Mouse (Mus musculus): ENCODE measurements around the gene Lgi2. TPM values are rescaled to one million over a fixed set of nuclear protein-coding genes. Genes with fewer than 3 reads are reported as not detected.

Lgi2 gene
- polyA plus RNA-seq (2014; fragmentation: Nextera tagmentation; extraction: Ambion mirVana) = 1.4 and 1.7 TPM in 2 replicates

DNA sequence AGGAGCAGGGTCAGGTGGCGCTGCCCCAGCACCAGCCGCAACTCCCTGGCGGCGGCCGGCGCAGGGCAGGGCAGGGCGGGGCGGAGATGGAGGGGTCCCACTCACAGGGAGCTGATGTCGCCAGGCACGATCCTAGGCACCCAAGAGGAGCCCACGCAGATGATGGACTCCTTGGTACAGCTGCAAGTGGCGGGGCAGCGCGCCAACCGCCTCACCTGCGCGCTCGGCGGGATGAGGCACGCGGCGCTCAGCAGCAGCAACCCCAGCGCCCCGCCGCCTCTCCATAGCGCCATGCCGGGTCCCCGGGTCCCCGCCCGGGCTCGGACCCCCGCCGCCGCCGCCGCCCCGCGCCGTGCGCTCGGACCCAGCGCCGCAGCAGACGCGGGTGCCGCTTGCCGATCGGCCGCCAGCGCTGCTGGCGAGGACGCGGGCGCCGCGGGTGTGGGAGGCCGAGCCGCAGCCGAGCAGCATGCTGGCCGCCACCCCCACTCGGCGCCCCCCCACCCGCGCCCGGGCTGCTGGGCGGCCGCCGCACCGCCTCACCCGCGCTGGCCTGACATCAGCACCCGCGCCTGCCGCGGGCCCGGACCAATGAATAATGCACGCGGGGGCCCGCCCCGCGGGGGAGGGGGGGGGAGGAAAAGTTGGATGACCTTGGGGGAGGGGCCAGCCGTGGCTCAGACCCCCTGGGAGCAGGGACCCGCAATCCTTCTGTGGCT lies at the start of gene Lgi2:
Gene Lgi2, minus strand, starts transcription at position 650 of the 719 bp plus-strand sequence.
- peak within 1 kb of the TSS; percentile 62 for H3K4me3 ChIP-seq (ENCODE audit: low read depth, low read length)
- H3K4me1 ChIP-seq (ENCODE audit: control insufficient read depth, insufficient read depth, low read length) = 0 out of 2 replicates have a peak, but pooled peaks cover 3% of the 10 kb centered on the region
- H3K27ac ChIP-seq (ENCODE audit: low read depth, low read length) = no peak within 1 kb of the TSS
- peak within 1 kb of the TSS; percentile 71 for H3K9ac ChIP-seq (ENCODE audit: low read length)
- no peaks in the 10 kb centered on the region for H3K27me3 ChIP-seq (replicated peaks; ENCODE audit: control insufficient read depth, insufficient read depth, low read length)
- H3K9me3 ChIP-seq (replicated peaks; ENCODE audit: control insufficient read depth, low read length) = peaks cover 7% of the 10 kb centered on the region; the same call in 1 of the 2 replicates
- peak within 1 kb of the TSS; percentile 92 for H3K4me2 ChIP-seq (ENCODE audit: low read length)
- 1% methylated on average over 40 of the region's 83 CpGs for WGBS
- DNase-seq (ENCODE audit: low spot score) = peak; percentile 59
- ATAC-seq = peak; percentile 88
- no peaks in the 10 kb centered on the region for H3K36me3 ChIP-seq (ENCODE audit: control insufficient read depth, insufficient read depth, low read length)

DNA sequence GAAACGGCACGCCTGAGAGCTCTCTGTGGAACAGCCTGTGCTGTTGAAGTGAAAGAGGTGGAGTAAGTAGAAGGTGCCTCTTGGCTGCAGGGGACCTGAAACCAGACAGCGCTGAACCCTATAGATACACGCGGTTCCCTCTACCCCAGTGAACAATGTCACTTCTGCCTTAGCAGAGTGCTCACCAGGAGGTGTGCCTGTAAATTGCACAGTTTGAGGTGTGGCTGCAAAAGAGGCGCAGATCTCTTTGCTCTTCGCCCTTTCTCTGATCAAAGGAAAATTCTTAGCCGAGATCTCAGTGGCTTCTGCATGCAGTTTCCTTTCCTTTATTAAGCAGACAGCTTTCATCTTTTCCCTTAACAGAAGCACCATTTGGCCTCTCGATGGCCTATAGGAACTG lies 49.2 kb upstream of the Lgi2 start:
- Histone ChIP-seq H3K4me2 (ENCODE audit: low read length) (no peak overlapping the region), H3K36me3 (ENCODE audit: control insufficient read depth, insufficient read depth, low read length) (no peaks in the 10 kb centered on the region), H3K4me1 (ENCODE audit: control insufficient read depth, insufficient read depth, low read length) (peaks cover 12% of the 10 kb centered on the region), H3K9ac (ENCODE audit: low read length) (no peak overlapping the region), H3K27ac (ENCODE audit: low read depth, low read length) (no peak overlapping the region), H3K4me3 (ENCODE audit: low read depth, low read length) (no peak overlapping the region), H3K27me3 (replicated peaks; ENCODE audit: control insufficient read depth, insufficient read depth, low read length) (no peaks in the 10 kb centered on the region), H3K9me3 (replicated peaks; ENCODE audit: control insufficient read depth, low read length) (no peaks in the 10 kb centered on the region)
- ATAC-seq (no peak), DNase-seq (ENCODE audit: low spot score) (peak; percentile 22)
- WGBS = 67% methylated on average over 9 of the region's 9 CpGs

DNA sequence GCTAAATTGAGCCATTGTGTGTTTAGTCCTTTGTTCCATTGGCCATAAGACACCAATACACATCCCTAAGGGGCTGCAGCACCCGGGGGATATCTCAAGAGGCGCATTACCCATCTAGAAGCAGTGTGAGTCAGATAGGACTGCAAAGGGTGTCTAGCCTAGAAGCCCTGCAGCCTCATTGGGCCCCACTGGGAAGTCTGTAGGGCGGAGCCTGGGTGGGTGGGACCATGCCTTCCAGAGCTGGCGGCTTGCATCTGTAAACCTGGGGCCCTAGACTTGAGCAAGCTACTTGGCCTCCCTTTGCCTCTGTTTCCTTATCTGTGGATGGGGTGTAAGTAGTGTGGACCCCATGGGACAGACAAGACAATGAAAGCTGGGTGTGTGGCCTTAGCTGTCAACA lies 48.4 kb upstream of the Lgi2 start:
- H3K4me1 ChIP-seq (ENCODE audit: control insufficient read depth, insufficient read depth, low read length) = peaks cover 12% of the 10 kb centered on the region
- no peaks in the 10 kb centered on the region for H3K36me3 ChIP-seq (ENCODE audit: control insufficient read depth, insufficient read depth, low read length)
- ATAC-seq = no peak
- 69% methylated on average over 4 of the region's 4 CpGs for WGBS
- H3K27me3 ChIP-seq (replicated peaks; ENCODE audit: control insufficient read depth, insufficient read depth, low read length) = no peaks in the 10 kb centered on the region
- H3K9ac ChIP-seq (ENCODE audit: low read length) = no peak overlapping the region
- DNase-seq (ENCODE audit: low spot score) = no peak
- no peaks in the 10 kb centered on the region for H3K9me3 ChIP-seq (replicated peaks; ENCODE audit: control insufficient read depth, low read length)
- H3K4me3 ChIP-seq (ENCODE audit: low read depth, low read length) = no peak overlapping the region
- no peak overlapping the region for H3K27ac ChIP-seq (ENCODE audit: low read depth, low read length)
- no peak overlapping the region for H3K4me2 ChIP-seq (ENCODE audit: low read length)

DNA sequence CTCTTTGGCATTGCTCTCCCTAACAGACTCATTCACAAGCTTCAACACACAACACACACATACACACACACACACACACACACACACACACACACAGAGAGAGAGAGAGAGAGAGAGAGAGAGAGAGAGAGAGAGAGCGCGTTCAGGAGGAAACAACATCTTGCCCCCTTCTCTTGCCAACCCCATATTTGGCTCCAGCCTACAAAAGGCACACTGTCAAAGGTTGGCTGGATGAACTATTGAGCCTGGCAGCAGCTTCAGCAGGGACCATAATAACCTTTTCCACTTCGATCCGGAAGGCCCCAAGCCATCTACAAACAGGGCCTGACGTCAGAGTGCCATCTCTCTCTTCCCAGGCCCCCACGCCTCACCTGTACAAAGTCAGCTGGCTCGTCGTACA lies 46.5 kb upstream of the Lgi2 start:
- no peaks in the 10 kb centered on the region for H3K9me3 ChIP-seq (replicated peaks; ENCODE audit: control insufficient read depth, low read length)
- no peaks in the 10 kb centered on the region for H3K27me3 ChIP-seq (replicated peaks; ENCODE audit: control insufficient read depth, insufficient read depth, low read length)
- 87% methylated on average over 8 of the region's 8 CpGs for WGBS
- no peak overlapping the region for H3K27ac ChIP-seq (ENCODE audit: low read depth, low read length)
- H3K4me3 ChIP-seq (ENCODE audit: low read depth, low read length) = no peak overlapping the region
- ATAC-seq (no peak), DNase-seq (ENCODE audit: low spot score) (no peak)
- peaks cover 5% of the 10 kb centered on the region for H3K4me1 ChIP-seq (ENCODE audit: control insufficient read depth, insufficient read depth, low read length)
- no peak overlapping the region for H3K4me2 ChIP-seq (ENCODE audit: low read length)
- no peaks in the 10 kb centered on the region for H3K36me3 ChIP-seq (ENCODE audit: control insufficient read depth, insufficient read depth, low read length)
- H3K9ac ChIP-seq (ENCODE audit: low read length) = no peak overlapping the region

DNA sequence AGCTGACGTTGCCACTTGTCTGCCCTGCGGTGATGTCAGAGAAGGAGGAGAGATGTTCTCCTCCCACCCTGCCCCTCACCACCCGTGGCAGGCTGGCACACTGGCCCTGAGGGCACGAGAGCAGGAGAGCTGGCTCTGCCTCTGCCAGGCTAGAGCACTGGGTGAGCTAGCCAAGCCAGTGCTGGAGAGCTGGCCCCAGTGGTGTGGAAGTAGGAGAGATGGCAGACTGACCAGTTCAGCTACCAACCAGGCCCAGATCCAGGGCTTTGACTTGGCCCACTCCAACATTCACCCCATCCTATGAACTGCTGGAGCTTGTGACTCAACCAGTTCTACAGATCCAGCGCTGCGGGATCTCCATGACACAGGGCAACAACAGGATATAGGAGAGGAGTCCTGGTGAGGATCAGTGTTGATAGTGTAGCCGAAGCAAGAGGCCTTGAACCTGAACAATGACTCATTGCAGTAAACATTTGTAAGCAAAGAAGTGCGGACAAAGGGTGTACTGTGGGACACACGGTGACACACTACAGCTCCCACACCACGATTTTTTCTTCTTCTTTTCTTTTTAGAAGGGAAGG lies 45.1 kb upstream of the Lgi2 start:
- DNase-seq (ENCODE audit: low spot score) (no peak), ATAC-seq (no peak)
- WGBS = 69% methylated on average over 10 of the region's 10 CpGs
- Histone ChIP-seq H3K27ac (ENCODE audit: low read depth, low read length) (no peak overlapping the region), H3K4me3 (ENCODE audit: low read depth, low read length) (no peak overlapping the region), H3K27me3 (replicated peaks; ENCODE audit: control insufficient read depth, insufficient read depth, low read length) (no peaks in the 10 kb centered on the region), H3K36me3 (ENCODE audit: control insufficient read depth, insufficient read depth, low read length) (no peaks in the 10 kb centered on the region), H3K9ac (ENCODE audit: low read length) (no peak overlapping the region), H3K4me1 (ENCODE audit: control insufficient read depth, insufficient read depth, low read length) (no peaks in the 10 kb centered on the region), H3K9me3 (replicated peaks; ENCODE audit: control insufficient read depth, low read length) (no peaks in the 10 kb centered on the region), H3K4me2 (ENCODE audit: low read length) (no peak overlapping the region)

DNA sequence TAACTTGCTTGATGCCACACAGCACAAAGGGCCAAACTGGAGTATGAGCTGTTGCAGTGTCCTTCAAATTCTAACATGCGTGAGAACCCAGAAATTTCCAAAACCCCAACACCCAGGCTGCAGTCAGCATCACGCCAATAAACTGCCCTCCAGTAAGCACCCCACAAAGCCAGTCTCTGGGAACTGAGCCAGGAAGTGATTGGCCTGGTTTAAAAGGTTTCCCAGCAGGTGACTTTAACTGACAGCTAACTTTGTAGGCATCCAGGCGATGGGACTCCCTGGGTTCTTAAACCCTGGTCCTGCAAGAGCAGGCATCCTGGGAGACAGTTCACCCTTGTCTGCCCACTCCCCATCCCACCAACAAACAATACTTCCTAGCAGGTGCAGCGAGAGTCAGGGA lies 44.0 kb upstream of the Lgi2 start:
- Histone ChIP-seq H3K36me3 (ENCODE audit: control insufficient read depth, insufficient read depth, low read length) (no peaks in the 10 kb centered on the region), H3K27ac (ENCODE audit: low read depth, low read length) (no peak overlapping the region), H3K9ac (ENCODE audit: low read length) (no peak overlapping the region), H3K9me3 (replicated peaks; ENCODE audit: control insufficient read depth, low read length) (no peaks in the 10 kb centered on the region), H3K4me1 (ENCODE audit: control insufficient read depth, insufficient read depth, low read length) (no peaks in the 10 kb centered on the region), H3K27me3 (replicated peaks; ENCODE audit: control insufficient read depth, insufficient read depth, low read length) (no peaks in the 10 kb centered on the region), H3K4me2 (ENCODE audit: low read length) (no peak overlapping the region), H3K4me3 (ENCODE audit: low read depth, low read length) (no peak overlapping the region)
- 31% methylated on average over 4 of the region's 4 CpGs for WGBS
- ATAC-seq = no peak
- DNase-seq (ENCODE audit: low spot score) = peak; percentile 16

DNA sequence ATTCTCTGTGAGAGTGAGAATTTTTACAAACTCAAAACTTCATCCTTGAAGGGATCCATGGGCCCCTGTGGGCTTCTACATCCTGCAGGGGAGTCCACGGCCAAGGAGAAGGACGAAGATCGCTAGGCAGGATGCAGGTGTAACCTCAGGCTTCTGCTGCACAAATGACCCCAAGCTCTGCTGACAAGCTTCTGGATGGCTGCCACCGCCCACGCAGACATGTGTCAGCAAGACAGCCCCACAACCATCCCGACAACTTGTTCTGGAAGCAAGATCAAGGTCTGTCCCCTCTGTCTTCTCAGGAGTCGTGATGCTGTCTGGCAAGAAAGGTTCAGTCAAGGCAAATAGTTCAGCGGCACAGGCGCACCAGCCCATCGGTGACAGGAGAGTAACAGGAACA lies 43.4 kb upstream of the Lgi2 start:
- no peak overlapping the region for H3K9ac ChIP-seq (ENCODE audit: low read length)
- H3K36me3 ChIP-seq (ENCODE audit: control insufficient read depth, insufficient read depth, low read length) = no peaks in the 10 kb centered on the region
- H3K4me2 ChIP-seq (ENCODE audit: low read length) = no peak overlapping the region
- H3K27ac ChIP-seq (ENCODE audit: low read depth, low read length) = no peak overlapping the region
- whole genome bisulfite sequencing = 84% methylated on average over 10 of the region's 10 CpGs
- no peak for ATAC-seq
- no peak overlapping the region for H3K4me3 ChIP-seq (ENCODE audit: low read depth, low read length)
- H3K9me3 ChIP-seq (replicated peaks; ENCODE audit: control insufficient read depth, low read length) = no peaks in the 10 kb centered on the region
- H3K27me3 ChIP-seq (replicated peaks; ENCODE audit: control insufficient read depth, insufficient read depth, low read length) = no peaks in the 10 kb centered on the region
- DNase-seq (ENCODE audit: low spot score) = no peak
- no peaks in the 10 kb centered on the region for H3K4me1 ChIP-seq (ENCODE audit: control insufficient read depth, insufficient read depth, low read length)

DNA sequence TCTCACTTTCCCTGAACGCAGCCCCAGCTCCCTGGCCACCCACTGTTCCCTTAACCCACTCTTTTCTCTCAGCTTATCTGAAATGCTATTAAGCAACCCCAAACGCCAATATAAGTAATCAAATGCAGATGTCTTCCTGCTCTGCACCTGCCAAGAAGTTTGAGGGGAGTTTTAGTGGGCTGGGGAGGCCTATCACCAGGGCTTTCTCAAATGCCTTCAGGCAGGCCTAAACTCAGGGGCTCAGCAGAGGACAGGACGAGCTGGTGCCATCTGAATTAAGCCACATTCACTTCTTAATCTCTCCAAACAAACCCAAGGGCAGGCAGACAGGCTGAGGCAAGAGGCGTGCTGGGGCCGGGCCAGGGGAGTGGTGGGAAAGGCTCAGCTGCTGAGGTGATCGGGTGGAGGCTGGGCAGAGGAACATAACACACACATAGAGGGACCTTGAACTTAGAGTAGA lies 38.4 kb upstream of the Lgi2 start:
- no peak overlapping the region for H3K4me3 ChIP-seq (ENCODE audit: low read depth, low read length)
- no peak overlapping the region for H3K27ac ChIP-seq (ENCODE audit: low read depth, low read length)
- no peak overlapping the region for H3K4me2 ChIP-seq (ENCODE audit: low read length)
- no peaks in the 10 kb centered on the region for H3K4me1 ChIP-seq (ENCODE audit: control insufficient read depth, insufficient read depth, low read length)
- H3K27me3 ChIP-seq (replicated peaks; ENCODE audit: control insufficient read depth, insufficient read depth, low read length) = no peaks in the 10 kb centered on the region
- no peaks in the 10 kb centered on the region for H3K36me3 ChIP-seq (ENCODE audit: control insufficient read depth, insufficient read depth, low read length)
- WGBS = 49% methylated on average over 6 of the region's 6 CpGs
- DNase-seq (ENCODE audit: low spot score) (no peak), ATAC-seq (no peak)
- no peaks in the 10 kb centered on the region for H3K9me3 ChIP-seq (replicated peaks; ENCODE audit: control insufficient read depth, low read length)
- H3K9ac ChIP-seq (ENCODE audit: low read length) = no peak overlapping the region

DNA sequence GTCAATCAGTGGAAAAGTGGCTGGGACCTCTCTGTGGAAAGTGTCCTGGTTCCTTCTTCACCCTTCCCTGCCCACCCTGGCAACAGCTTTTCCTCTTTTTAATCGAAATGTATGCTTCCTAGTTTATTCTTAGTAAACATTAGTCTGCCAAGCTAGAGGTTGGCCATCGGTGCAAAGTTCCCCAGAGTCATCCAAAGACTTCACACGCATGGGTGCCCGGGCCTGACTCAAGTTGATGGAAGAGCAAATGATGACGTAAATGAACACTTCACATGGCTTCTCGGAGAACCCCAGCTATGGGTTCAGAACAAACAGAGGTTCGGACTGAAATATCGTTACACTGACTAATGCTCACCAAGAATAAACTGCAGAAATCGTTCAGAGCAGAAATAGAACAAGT lies 24.4 kb upstream of the Lgi2 start:
- H3K4me2 ChIP-seq (ENCODE audit: low read length) = no peak overlapping the region
- no peak for DNase-seq (ENCODE audit: low spot score)
- H3K27me3 ChIP-seq (replicated peaks; ENCODE audit: control insufficient read depth, insufficient read depth, low read length) = no peaks in the 10 kb centered on the region
- no peak overlapping the region for H3K4me3 ChIP-seq (ENCODE audit: low read depth, low read length)
- WGBS = 91% methylated on average over 9 of the region's 9 CpGs
- no peak overlapping the region for H3K9ac ChIP-seq (ENCODE audit: low read length)
- H3K4me1 ChIP-seq (ENCODE audit: control insufficient read depth, insufficient read depth, low read length) = no peaks in the 10 kb centered on the region
- H3K36me3 ChIP-seq (ENCODE audit: control insufficient read depth, insufficient read depth, low read length) = no peaks in the 10 kb centered on the region
- H3K27ac ChIP-seq (ENCODE audit: low read depth, low read length) = no peak overlapping the region
- ATAC-seq = no peak
- no peaks in the 10 kb centered on the region for H3K9me3 ChIP-seq (replicated peaks; ENCODE audit: control insufficient read depth, low read length)
